Mouse (Mus musculus) heart, embryonic 11.5 days (tissue): ENCODE results near the gene Gm5105. TPM values are rescaled to one million over a fixed set of nuclear protein-coding genes. Genes with fewer than 3 reads are reported as not detected.

ENCODE experiments used
- ATAC-seq: fragments of 200-750 bp; cut with Nextera tagmentation; replicated peaks from 2 replicates; pipeline ENCODE4 v1.8.0; 2017; ENCODE audit warnings: moderate library complexity; ENCODE audit not compliant: insufficient number of reproducible peaks, low FRiP score, low TSS enrichment
- H3K27ac ChIP-seq: fragments of 300-500 bp; sonication (generic); 2 replicates; pipeline ENCODE4 v1.5.1; 2014; ENCODE audit warnings: mild to moderate bottlenecking, low read depth, low read length
- H3K27me3 ChIP-seq: fragments of 300-500 bp; sonication (generic); 2 replicates; pipeline ENCODE4 v1.6.1; 2014; ENCODE audit warnings: mild to moderate bottlenecking, low read length, mixed read lengths; ENCODE audit not compliant: control insufficient read depth, insufficient read depth
- H3K36me3 ChIP-seq: fragments of 300-500 bp; sonication (generic); 2 replicates; pipeline ENCODE4 v1.6.1; 2014; ENCODE audit warnings: mild to moderate bottlenecking, low read length, moderate library complexity, mixed read lengths; ENCODE audit not compliant: control insufficient read depth, insufficient read depth
- H3K4me1 ChIP-seq: fragments of 300-500 bp; sonication (generic); 2 replicates; pipeline ENCODE4 v1.6.1; 2014; ENCODE audit warnings: low read length; ENCODE audit not compliant: control insufficient read depth, insufficient read depth
- H3K4me2 ChIP-seq: fragments of 300-500 bp; sonication (generic); 2 replicates; pipeline ENCODE4 v1.6.1; 2014; ENCODE audit warnings: mild to moderate bottlenecking, moderate library complexity
- H3K4me3 ChIP-seq: fragments of 300-500 bp; sonication (generic); 2 replicates; pipeline ENCODE4 v1.5.1; 2014; ENCODE audit warnings: low read depth, low read length
- H3K9ac ChIP-seq: fragments of 300-500 bp; sonication (generic); 2 replicates; pipeline ENCODE4 v1.6.1; 2014; ENCODE audit warnings: mild to moderate bottlenecking, low read depth, low read length, moderate library complexity
- H3K9me3 ChIP-seq: fragments of 300-500 bp; sonication (generic); replicated peaks from 2 replicates; pipeline ENCODE4 v1.6.1; 2016; ENCODE audit warnings: low read length; ENCODE audit not compliant: control insufficient read depth
- WGBS: fragments of 180-500 bp; shearing (Covaris S2); extraction: QIAGEN DNeasy Blood & Tissue Kit; methylation state at CpG from one replicate; pipeline ENCODE4 v1.1.7; 2014; ENCODE audit not compliant: insufficient replicate concordance; 5-methylcytosine and 5-hydroxymethylcytosine counted together
- polyA plus RNA-seq: library from polyadenylated mRNA; unstranded; fragments of >200 nt; fragmentation: Nextera tagmentation; extraction: Ambion mirVana; gene quantifications from 2 replicates; pipeline ENCODE4 v1.2.1, GENCODE M21; 2014

The Gm5105 gene
- polyA plus RNA-seq, 1 experiment from 2014 or later: not detected

DNA sequence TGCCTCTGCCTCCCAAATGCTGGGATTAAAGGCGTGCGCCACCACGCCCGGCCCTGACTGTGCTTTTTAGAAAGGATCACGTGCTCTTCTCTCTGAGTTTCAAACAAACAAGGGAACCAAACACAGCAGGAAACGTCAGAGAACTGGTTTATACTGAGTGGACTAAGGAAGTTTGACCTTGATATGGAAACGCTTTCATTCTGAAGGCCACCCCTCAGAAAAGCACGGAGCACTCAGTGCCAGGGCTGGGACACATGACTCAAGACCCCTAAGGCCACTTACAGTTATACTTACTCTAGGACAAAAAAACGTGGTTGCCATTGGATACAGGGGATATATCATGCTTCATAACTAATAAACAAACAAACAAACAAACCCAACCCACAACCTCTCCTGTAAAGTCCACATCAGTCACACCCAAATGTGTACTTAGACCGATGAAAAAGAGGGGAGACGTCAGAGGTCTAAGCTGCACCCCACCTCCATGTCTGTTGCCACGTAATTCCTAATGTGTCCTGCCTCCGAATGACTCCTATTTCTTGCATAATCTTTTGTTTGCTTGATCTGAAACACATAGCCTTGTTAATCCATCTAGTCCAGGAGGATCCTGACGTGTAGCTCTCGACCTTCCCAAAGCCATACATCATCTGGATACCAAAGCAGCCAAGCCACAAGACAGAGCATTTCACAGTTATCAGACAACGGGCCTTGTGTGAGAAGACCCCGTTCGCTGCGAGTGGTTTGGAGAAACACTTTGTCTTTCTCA lies 29.3 kb upstream of the Gm5105 start:
- Histone ChIP-seq H3K4me1 (peaks cover 10% of the 10 kb centered on the region), H3K4me2 (no peak overlapping the region), H3K36me3 (no peaks in the 10 kb centered on the region), H3K9ac (no peak overlapping the region), H3K27ac (no peak overlapping the region), H3K9me3 (no peaks in the 10 kb centered on the region), H3K27me3 (no peaks in the 10 kb centered on the region), H3K4me3 (no peak overlapping the region)
- ATAC-seq: no peak
- 74% methylated on average over 19 of the region's 19 CpGs for whole genome bisulfite sequencing

- no peaks in the 10 kb centered on the region for H3K36me3 ChIP-seq
- no peak for ATAC-seq
- H3K4me3 ChIP-seq: no peak overlapping the region
- WGBS: 66% methylated on average over 10 of the region's 10 CpGs
- peaks cover 10% of the 10 kb centered on the region for H3K4me1 ChIP-seq
- H3K9me3 ChIP-seq: no peaks in the 10 kb centered on the region
- H3K4me2 ChIP-seq: no peak overlapping the region
- no peak overlapping the region for H3K27ac ChIP-seq
- H3K9ac ChIP-seq: no peak overlapping the region
- no peaks in the 10 kb centered on the region for H3K27me3 ChIP-seq
Measured at GRCm38 (mm10) chr3:138095718-138096117, 28.5 kb upstream of the Gm5105 start.

GRCm38 (mm10) chr3:138095301-138095700 lies 28.1 kb upstream of the Gm5105 start:
- Histone ChIP-seq H3K4me3 (no peak overlapping the region), H3K27me3 (no peaks in the 10 kb centered on the region), H3K4me2 (no peak overlapping the region), H3K9ac (no peak overlapping the region), H3K4me1 (peaks cover 10% of the 10 kb centered on the region), H3K9me3 (no peaks in the 10 kb centered on the region), H3K27ac (no peak overlapping the region), H3K36me3 (no peaks in the 10 kb centered on the region)
- ATAC-seq: no peak
- 73% methylated on average over 3 of the region's 3 CpGs for WGBS

- Histone ChIP-seq H3K9ac (no peak overlapping the region), H3K27ac (peak overlapping the region; percentile 23), H3K4me1 (peaks cover 12% of the 10 kb centered on the region), H3K4me3 (no peak overlapping the region), H3K36me3 (no peaks in the 10 kb centered on the region), H3K9me3 (no peaks in the 10 kb centered on the region), H3K27me3 (no peaks in the 10 kb centered on the region), H3K4me2 (no peak overlapping the region)
- WGBS: 62% methylated on average over 4 of the region's 4 CpGs
- no peak for ATAC-seq
Measured at GRCm38 (mm10) chr3:138083896-138084295, 16.7 kb upstream of the Gm5105 start.

DNA sequence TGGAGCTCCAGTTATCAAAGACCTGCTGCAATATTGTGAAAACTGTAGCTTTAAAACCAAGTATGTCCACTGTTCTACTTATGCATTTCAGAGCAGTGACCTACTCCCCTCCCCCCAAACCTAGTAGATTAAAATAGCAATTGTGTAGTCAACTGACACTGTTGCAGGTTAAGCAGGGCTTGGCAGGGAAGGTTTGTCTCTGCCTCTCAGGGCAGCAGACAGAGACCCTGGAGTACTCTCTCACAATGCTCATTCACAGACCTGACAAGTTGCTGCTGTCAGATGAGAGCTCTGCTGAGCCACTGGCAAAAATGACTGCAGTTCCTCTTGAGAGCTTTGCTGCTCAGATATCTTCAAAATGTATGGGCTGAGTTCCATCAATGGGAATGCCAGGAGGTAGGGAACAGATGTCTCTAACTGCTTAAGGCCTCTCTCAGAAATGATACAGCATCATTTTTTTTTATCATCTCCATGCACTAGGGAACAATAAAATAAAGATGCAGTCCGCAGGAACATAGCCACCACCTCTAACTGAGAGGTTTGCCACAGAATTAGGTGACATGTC lies 16.0 kb upstream of the Gm5105 start:
- Histone ChIP-seq H3K4me3 (no peak overlapping the region), H3K36me3 (no peaks in the 10 kb centered on the region), H3K4me2 (no peak overlapping the region), H3K9ac (no peak overlapping the region), H3K9me3 (no peaks in the 10 kb centered on the region), H3K4me1 (peaks cover 12% of the 10 kb centered on the region), H3K27me3 (no peaks in the 10 kb centered on the region), H3K27ac (peak overlapping the region; percentile 23; the same call in 1 of the 2 replicates)
- WGBS: 79% methylated on average over 1 of the region's 1 CpGs
- ATAC-seq: no peak

- H3K27me3 ChIP-seq: no peaks in the 10 kb centered on the region
- no peak for ATAC-seq
- no peaks in the 10 kb centered on the region for H3K36me3 ChIP-seq
- no peak overlapping the region for H3K4me2 ChIP-seq
- H3K27ac ChIP-seq: no peak overlapping the region
- H3K9me3 ChIP-seq: no peaks in the 10 kb centered on the region
- no peak overlapping the region for H3K4me3 ChIP-seq
- WGBS: 41% methylated on average over 1 of the region's 1 CpGs
- H3K4me1 ChIP-seq: peaks cover 5% of the 10 kb centered on the region
- no peak overlapping the region for H3K9ac ChIP-seq
Measured at GRCm38 (mm10) chr3:138078701-138079100, 11.5 kb upstream of the Gm5105 start.

- H3K27ac ChIP-seq: no peak overlapping the region
- 78% methylated on average over 11 of the region's 11 CpGs for WGBS
- H3K4me1 ChIP-seq: 0 out of 2 replicates have a peak, but pooled peaks cover 2% of the 10 kb centered on the region
- no peaks in the 10 kb centered on the region for H3K36me3 ChIP-seq
- H3K27me3 ChIP-seq: no peaks in the 10 kb centered on the region
- no peaks in the 10 kb centered on the region for H3K9me3 ChIP-seq
- H3K9ac ChIP-seq: no peak overlapping the region
- ATAC-seq: no peak
- H3K4me3 ChIP-seq: no peak overlapping the region
- no peak overlapping the region for H3K4me2 ChIP-seq
Measured at GRCm38 (mm10) chr3:138077476-138078340, 10.5 kb upstream of the Gm5105 start.

DNA sequence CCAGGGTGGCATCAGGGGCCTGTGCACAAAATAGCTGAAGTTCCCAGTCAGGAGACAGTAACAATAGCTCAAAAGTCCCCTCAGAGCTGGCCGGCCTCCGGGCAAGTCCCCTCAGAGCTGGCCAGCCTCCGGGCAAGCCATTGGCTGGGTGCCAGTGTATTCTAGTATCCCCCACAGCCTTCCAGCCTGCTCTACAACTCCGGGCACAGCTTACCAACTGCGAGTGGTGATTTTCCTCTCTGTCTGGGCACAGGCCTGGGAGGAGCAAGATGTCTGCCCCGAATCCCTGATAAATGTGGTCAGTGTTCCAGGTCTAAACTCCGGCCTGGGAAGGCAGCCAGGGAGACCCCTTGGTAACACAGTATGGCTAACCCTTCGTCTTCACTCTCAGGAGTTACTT lies 8.0 kb upstream of the Gm5105 start:
- 62% methylated on average over 8 of the region's 8 CpGs for WGBS
- H3K27me3 ChIP-seq: no peaks in the 10 kb centered on the region
- no peak overlapping the region for H3K4me3 ChIP-seq
- H3K9me3 ChIP-seq: no peaks in the 10 kb centered on the region
- no peaks in the 10 kb centered on the region for H3K36me3 ChIP-seq
- no peak overlapping the region for H3K9ac ChIP-seq
- no peak overlapping the region for H3K27ac ChIP-seq
- ATAC-seq: no peak
- peak overlapping the region; percentile 18; the same call in 1 of the 2 replicates for H3K4me2 ChIP-seq
- H3K4me1 ChIP-seq: peaks cover 11% of the 10 kb centered on the region
